Mouse (Mus musculus): ENCODE results near the gene Fam98a.
A peak's percentile ranks its signal among the peaks of the same experiment; 100 is the strongest.

The Fam98a gene

GRCm38 (mm10) chr17:75551512-75552400 is at the start of gene Fam98a:
Fam98a (minus strand) TSS chr17:75551946.
- peak; percentile 98 for DNase-seq (ENCODE audit: low spot score)

- DNase-seq (ENCODE audit: low spot score), result no peak
These were observed 46.9 kb upstream of the Fam98a start for GRCm38 (mm10) chr17:75598652-75599051.

GRCm38 (mm10) chr17:75582738-75583137 is 31.0 kb upstream of the Fam98a start:
- DNase-seq (ENCODE audit: low spot score), result no peak

- DNase-seq (ENCODE audit: low spot score), result no peak
These were observed 23.9 kb upstream of the Fam98a start for GRCm38 (mm10) chr17:75575608-75576007.

DNA sequence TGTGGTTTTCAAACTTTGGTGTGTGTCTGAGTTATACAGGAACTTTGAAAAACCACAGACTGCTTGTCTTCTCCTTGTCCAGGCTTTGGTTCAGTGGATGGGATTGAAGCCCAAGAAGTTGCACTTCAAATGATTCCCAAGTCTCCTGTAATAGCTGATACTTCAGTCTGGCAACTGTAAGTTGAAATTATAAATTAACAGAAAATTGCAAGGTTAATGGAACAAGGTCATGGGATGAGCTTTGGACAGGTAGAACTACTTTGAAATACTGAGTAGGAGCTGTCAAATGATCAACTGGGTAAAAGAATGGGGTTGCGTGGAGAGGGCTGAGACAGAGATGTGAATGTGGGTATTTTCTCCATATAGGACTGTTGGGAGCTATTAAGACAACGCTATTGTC is 6.3 kb upstream of the Fam98a start:
- DNase-seq (ENCODE audit: low spot score), result no peak

DNA sequence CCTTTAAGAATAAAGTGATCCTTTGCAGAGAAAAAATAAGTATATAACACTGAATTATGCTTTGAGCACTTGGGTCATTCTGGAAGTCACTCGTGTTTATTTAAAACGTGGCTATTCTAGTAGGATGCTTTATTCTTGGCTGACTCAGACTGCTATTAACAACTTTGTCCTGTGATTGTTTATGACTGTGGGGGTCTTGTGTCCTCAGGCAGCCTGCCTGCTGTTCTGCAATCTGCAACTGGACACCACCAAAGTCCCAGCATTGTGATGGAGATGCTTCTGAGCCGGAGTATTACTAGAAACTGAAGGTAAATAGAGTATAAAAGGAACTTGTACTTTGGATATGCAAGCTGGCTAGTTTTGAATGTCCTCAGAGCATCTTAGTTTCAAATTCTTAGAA is 5.3 kb upstream of the Fam98a start:
- DNase-seq (ENCODE audit: low spot score), result no peak

DNA sequence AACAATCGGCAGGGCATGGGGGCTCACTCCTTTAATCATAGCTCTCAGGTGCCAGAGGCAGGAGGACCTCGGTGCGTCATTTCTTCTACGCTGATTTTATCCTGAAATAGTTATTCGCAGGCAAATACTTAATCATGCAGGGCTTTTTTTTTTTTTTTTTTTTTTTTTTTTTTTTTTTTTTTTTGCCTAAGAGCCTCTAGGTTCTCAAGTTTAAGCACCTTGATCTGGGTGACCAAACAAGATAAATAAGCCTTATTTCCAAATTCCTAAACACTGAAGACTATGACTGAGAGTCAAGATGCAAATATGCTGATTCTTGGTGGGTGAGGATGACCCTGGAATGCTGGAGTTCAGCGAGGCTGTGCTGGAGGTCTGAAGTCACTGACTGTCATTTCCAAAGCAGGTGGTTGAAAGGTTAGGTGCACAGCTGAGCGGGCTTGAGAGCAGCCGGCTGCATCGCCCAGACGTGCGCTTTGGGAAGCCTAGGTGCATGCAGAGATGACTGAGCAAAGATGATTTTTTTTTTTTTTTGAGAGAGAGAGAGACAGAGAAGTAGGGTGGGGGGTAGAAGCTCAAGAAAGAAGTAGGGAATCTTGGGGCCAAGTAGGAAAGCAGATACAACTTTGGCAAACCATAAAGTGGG is 854 bp downstream of the Fam98a start:
- DNase-seq (ENCODE audit: low spot score), result no peak

DNA sequence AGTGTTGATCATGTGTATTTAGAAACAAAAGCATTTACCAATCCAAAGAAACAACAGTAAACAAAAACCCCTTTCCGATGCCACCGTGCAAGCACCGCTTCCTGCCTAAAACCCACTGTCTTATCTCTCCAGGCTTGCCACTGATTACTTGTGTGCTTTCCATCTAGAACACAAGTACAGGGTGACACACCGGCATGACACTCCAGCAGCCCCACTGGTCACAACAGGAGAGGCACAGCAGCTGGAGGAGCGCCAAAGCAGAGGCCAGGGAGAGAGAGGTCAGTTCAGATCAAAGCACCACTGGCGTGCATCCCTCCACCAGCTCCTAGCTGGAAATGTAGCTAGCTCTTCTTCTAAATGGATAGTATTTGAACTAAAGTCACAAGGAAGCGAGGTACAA is 7.5 kb downstream of the Fam98a start:
- no peak for DNase-seq (ENCODE audit: low spot score)

- no peak for DNase-seq (ENCODE audit: low spot score)
These were observed 8.3 kb downstream of the Fam98a start for GRCm38 (mm10) chr17:75543434-75543833.

DNA sequence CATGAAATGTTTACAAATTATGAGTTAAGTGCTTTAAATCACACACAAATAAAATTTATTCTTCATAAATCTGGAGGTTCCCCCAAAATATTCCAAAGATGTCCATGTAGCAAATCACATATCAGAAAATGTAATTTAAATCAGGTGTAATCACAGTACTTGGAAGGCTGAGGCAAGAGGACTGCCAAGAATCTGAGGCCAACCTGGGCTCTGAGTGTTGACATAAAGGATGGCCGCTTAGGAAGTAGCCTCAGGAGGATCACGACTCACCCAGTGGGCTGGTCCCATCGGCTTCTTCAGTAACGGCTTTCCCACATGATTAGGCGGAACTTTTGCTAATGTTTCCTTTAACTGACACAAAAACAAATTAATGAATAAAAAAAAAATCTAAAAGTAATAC is 11.9 kb downstream of the Fam98a start:
- DNase-seq (ENCODE audit: low spot score), result no peak

GRCm38 (mm10) chr17:75539130-75539529 is 12.6 kb downstream of the Fam98a start:
- DNase-seq (ENCODE audit: low spot score), result no peak

GRCm38 (mm10) chr17:75538431-75538830 is 13.3 kb downstream of the Fam98a start:
- DNase-seq (ENCODE audit: low spot score), result no peak

DNA sequence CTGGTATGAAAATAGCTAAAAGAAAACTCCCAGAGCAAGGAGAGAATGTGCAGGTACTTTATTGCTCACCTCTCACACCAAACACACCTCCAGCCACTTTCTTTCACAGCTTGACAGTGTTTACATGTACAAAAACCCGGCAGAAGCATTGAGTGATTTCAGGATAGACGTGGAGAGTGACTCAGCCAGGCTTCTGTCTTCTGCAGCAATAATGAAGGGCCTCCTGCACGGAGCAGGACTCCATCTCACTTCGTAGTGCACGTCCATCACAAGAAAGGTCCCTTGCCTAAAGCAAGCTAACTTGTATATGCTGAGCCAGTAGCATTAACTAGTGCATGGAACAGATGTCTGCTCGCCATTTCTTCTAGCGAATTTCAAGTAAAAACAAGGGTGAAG is 14.7 kb downstream of the Fam98a start:
- DNase-seq (ENCODE audit: low spot score), result no peak

DNA sequence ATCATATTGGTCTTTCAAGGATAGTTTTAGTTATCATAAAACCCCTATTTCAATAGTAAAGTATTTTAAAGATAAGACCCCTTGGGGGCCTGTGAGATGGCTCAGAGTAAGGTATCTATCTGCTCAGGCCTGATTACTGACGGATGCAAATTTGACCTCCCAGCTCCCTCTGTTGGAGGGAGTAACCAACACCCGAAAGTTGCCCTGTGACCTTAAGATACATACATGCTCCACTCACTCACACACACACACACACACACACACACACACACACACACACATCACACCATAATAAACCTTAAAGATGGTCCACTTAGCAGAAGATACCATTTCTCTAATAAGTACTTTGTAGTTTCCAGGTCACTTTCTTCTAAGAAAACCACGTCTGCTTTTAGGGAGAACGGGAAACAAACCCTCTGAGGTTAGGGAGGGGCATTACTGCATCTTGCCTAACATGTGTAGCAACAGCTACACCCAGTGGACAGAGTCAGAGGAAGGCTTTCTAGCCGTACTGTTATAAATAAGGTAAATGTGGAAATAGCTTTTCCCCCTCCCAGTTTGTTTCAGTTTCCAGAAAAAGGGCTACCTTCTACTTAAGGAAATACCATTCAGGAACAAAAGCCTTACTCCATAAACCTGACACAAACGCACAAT is 15.2 kb downstream of the Fam98a start:
- no peak for DNase-seq (ENCODE audit: low spot score)

- DNase-seq (ENCODE audit: low spot score), result no peak
These were observed 16.1 kb downstream of the Fam98a start for GRCm38 (mm10) chr17:75535612-75536011.

- no peak for DNase-seq (ENCODE audit: low spot score)
These were observed 17.3 kb downstream of the Fam98a start for GRCm38 (mm10) chr17:75534314-75535020.

- DNase-seq (ENCODE audit: low spot score), result no peak
These were observed 19.2 kb downstream of the Fam98a start for GRCm38 (mm10) chr17:75532469-75532986.

DNA sequence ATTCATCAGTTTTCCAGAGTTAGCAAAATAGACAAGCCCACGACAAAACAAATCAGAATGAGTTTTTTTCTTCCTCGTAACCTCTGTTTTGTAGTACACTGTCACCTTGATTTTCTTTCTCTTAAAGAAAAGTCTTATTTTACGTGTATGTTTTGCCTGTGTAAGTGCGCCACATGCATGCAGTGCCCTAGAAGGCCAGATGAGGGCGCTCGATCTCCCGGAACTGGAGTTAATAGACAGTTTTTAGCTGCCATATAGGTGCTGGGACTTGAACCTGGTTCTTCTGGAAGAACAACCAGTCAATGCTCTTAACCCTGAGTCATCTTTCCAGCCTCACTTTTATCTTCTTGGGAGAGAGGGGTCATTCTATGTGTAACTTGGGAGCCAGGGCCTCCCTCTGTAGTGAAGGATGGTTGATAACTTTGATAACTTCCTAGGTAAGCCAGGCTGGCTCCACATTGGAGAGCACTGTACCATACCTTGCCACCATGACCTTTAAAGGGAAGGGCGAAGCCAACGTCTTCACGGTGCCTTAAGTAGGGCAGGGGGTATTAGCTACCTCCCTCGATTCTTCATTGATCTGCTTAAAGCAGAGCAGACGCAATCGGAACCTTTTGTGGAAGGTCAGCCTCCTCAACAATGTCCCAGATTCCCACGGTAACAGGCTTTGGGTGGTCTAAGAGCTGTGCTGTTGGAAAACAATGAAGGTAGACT is 22.4 kb downstream of the Fam98a start:
- DNase-seq (ENCODE audit: low spot score), result no peak

DNA sequence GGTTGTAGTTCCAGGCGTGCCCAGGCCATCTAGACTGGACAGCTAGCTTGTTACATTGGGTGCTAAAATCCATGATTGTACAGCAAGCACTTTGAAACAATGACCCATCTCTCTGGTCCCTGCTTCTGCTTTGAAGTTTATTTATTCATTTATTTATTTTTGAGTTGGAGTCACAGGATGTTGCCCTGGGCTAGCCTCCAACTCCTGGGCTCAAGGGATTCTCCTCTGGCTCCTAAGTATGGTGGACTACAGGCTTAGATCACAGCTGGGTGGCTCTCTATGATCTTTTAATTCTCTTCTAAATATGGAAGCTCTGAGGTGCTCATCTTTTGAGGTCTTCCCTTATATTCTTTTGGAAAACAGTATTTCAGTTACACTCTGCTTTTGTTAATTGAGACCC is 25.3 kb downstream of the Fam98a start:
- DNase-seq (ENCODE audit: low spot score), result no peak

DNA sequence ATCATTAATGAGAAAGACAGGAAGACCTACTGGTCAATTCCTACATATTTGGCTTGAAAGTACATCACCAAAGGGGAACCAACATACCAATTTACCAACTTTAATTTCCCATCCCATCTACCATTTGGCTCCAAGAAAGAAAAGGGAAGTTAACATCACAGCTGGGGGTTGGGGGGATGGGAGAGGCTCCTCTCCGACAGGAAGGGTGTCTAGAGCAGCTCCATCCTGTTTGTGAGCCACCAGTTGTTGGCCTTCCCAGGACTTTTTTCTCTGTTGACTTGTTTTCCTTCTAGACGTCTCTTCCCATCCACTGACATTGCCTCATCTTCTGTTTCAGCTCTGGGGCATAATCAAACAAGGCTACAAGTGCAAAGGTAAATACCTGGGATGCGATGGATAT is 27.9 kb downstream of the Fam98a start:
- DNase-seq (ENCODE audit: low spot score), result no peak

GRCm38 (mm10) chr17:75522347-75523065 is 29.2 kb downstream of the Fam98a start:
- no peak for DNase-seq (ENCODE audit: low spot score)
